Mouse (Mus musculus) left cerebral cortex, adult 2 months (tissue): ENCODE results near the gene Ffar4. TPM values are rescaled to one million over a fixed set of nuclear protein-coding genes. Genes with fewer than 3 reads are reported as not detected.

Experiments used
- DNase-seq, 2 experiments: peaks; one replicate each; pipeline ENCODE4 v3.0.0; 2021 to 2022; ENCODE audit warnings: low spot score in 2 of 2, mixed read lengths in 1 of 2; ENCODE audit errors: extremely low spot score in 1 of 2
- H3K27ac ChIP-seq: fragments of 200-600 bp; 2 replicates; pipeline ENCODE4 v1.8.1; 2022
- H3K4me3 ChIP-seq: fragments of 200-600 bp; 2 replicates; pipeline ENCODE4 v1.8.1; 2022
- CTCF ChIP-seq: fragments of 200-600 bp; IDR thresholded peaks from 2 replicates; pipeline ENCODE4 v1.8.1; 2022; ENCODE audit warnings: antibody characterized with exemption, mild to moderate bottlenecking, moderate library complexity
- intact Hi-C: fragments of 180-260 bp; cut with DNase I; formaldehyde crosslinking; loops from one replicate; pipeline ENCODE4 v1.15.1; 2025
- total RNA-seq, 2 experiments: library from RNA; stranded (reverse); gene quantifications; 2 replicates each; pipeline ENCODE4 v1.2.3; 2021

The Ffar4 gene
- total RNA-seq, 2 experiments from 2014 or later: 0.25 TPM; not detected in 1

GRCm38 (mm10) chr19:38111056-38111455, 14.2 kb downstream of the Ffar4 start:
- DNase-seq: no peak
- no peak for TF ChIP-seq CTCF
- Histone ChIP-seq H3K27ac (no peak overlapping the region), H3K4me3 (no peak overlapping the region)
- intact Hi-C loops: no loop called here

GRCm38 (mm10) chr19:38112575-38112974, 15.7 kb downstream of the Ffar4 start:
- intact Hi-C loops: no loop called here
- no peak overlapping the region for H3K4me3 ChIP-seq
- DNase-seq: no peak
- H3K27ac ChIP-seq: no peak overlapping the region
- no peak for TF ChIP-seq CTCF

GRCm38 (mm10) chr19:38114834-38115491, 18.1 kb downstream of the Ffar4 start:
- H3K4me3 ChIP-seq: no peak overlapping the region
- H3K27ac ChIP-seq: no peak overlapping the region
- intact Hi-C loops: no loop called here
- no peak for TF ChIP-seq CTCF
- DNase-seq: no peak

GRCm38 (mm10) chr19:38120123-38120760, 23.4 kb downstream of the Ffar4 start:
- no peak for TF ChIP-seq CTCF
- no peak for DNase-seq
- H3K4me3 ChIP-seq: no peak overlapping the region
- no peak overlapping the region for H3K27ac ChIP-seq
- intact Hi-C loops: no loop called here

- Histone ChIP-seq H3K27ac (no peak overlapping the region), H3K4me3 (peak overlapping the region; percentile 48)
- no peak for DNase-seq
- no peak for TF ChIP-seq CTCF
- intact Hi-C loops: loop anchor here (2.0 kb wide), 1 partner anchor 35 kb away; no protein-coding TSS in a partner anchor
These were observed 27.1 kb downstream of the Ffar4 start for GRCm38 (mm10) chr19:38123921-38124320.

- intact Hi-C loops: loop anchor here (2.0 kb wide), 1 partner anchor 34 kb away; no protein-coding TSS in a partner anchor
- TF ChIP-seq CTCF: no peak
- H3K27ac ChIP-seq: peak overlapping the region; percentile 74
- peak; percentile 35 to 41 for DNase-seq
- H3K4me3 ChIP-seq: peak overlapping the region; percentile 48
These were observed 27.7 kb downstream of the Ffar4 start for GRCm38 (mm10) chr19:38124401-38125218.

- peak within 1 kb of the TSS; percentile 74 for H3K27ac ChIP-seq
These were observed 28.3 kb downstream of the Ffar4 start, which contains the start of gene Rbp4 for GRCm38 (mm10) chr19:38125219-38125610. Rbp4 (minus strand) TSS chr19:38125281.

GRCm38 (mm10) chr19:38126656-38127055, 29.8 kb downstream of the Ffar4 start:
- Histone ChIP-seq H3K27ac (no peak overlapping the region), H3K4me3 (no peak overlapping the region)
- intact Hi-C loops: no loop called here
- TF ChIP-seq CTCF: no peak
- DNase-seq: no peak

More at GRCm38 (mm10) chr19:38125219-38125610, 28.3 kb downstream of the Ffar4 start, which contains the start of gene Rbp4:
- DNase-seq: no peak
- intact Hi-C loops: loop anchor here (2.0 kb wide), 1 partner anchor 34 kb away; no protein-coding TSS in a partner anchor
- no peak for TF ChIP-seq CTCF
- H3K4me3 ChIP-seq: peak within 1 kb of the TSS; percentile 48

GRCm38 (mm10) chr19:38132481-38132880, 35.6 kb downstream of the Ffar4 start, which contains the start of gene Pde6c:
Pde6c (plus strand) TSS chr19:38132781.
- H3K27ac ChIP-seq: no peak within 1 kb of the TSS
- no peak for DNase-seq
- TF ChIP-seq CTCF: no peak
- no peak within 1 kb of the TSS for H3K4me3 ChIP-seq
- intact Hi-C loops: no loop called here

- intact Hi-C loops: no loop called here
- Histone ChIP-seq H3K4me3 (no peak overlapping the region), H3K27ac (no peak overlapping the region)
- no peak for DNase-seq
- no peak for TF ChIP-seq CTCF
These were observed 37.1 kb downstream of the Ffar4 start for GRCm38 (mm10) chr19:38133986-38134385.

- no peak overlapping the region for H3K27ac ChIP-seq
- no peak for TF ChIP-seq CTCF
- H3K4me3 ChIP-seq: no peak overlapping the region
- intact Hi-C loops: no loop called here
- DNase-seq: no peak
These were observed 37.9 kb downstream of the Ffar4 start for GRCm38 (mm10) chr19:38134806-38135205.
